Mouse (Mus musculus) cerebellum, adult 2 months (tissue): Measurements from ENCODE around the gene Lipe.

Source experiments
- CTCF ChIP-seq: fragments of 200-500 bp; IDR thresholded peaks from 2 replicates; pipeline ENCODE4 v1.5.1; 2011; ENCODE audit warnings: low read depth, mild to moderate bottlenecking, control low read depth, low read length, moderate library complexity, borderline replicate concordance; ENCODE audit not compliant: insufficient read depth
- POLR2A ChIP-seq: fragments of 200-500 bp; IDR thresholded peaks from 2 replicates; pipeline ENCODE4 v1.6.1; 2011; ENCODE audit warnings: low read length, control low read depth, borderline replicate concordance; ENCODE audit not compliant: insufficient read depth

- TF ChIP-seq CTCF = no peak
- TF ChIP-seq POLR2A = no peak
Observed at GRCm38 (mm10) chr7:25380392-25381283, 17.9 kb downstream of the Lipe start.
